Mouse (Mus musculus) stomach, embryonic 16.5 days (tissue): ENCODE data around the gene Gm3159. TPM values are rescaled to one million over a fixed set of nuclear protein-coding genes. Genes with fewer than 3 reads are reported as not detected.
"Not testable (repeated sequence)": the region's sequence is repeated elsewhere in the genome, so short reads cannot be mapped to it uniquely, and the experiment has no call there.

ENCODE experiments used
- ATAC-seq: fragments of 200-750 bp; cut with Nextera tagmentation; 2 replicates; pipeline ENCODE4 v1.8.0; 2017; ENCODE audit warnings: moderate number of reproducible peaks, moderate TSS enrichment; ENCODE audit not compliant: insufficient read depth, low FRiP score
- H3K27ac ChIP-seq: fragments of 300-500 bp; sonication (generic); 2 replicates; pipeline ENCODE4 v1.5.1; 2014; ENCODE audit warnings: low read length
- H3K27me3 ChIP-seq: fragments of 300-500 bp; sonication (generic); 2 replicates; pipeline ENCODE4 v1.6.1; 2014; ENCODE audit warnings: low read length, control low read depth, mixed read lengths; ENCODE audit not compliant: control insufficient read depth, insufficient read depth
- H3K36me3 ChIP-seq: fragments of 300-500 bp; sonication (generic); 2 replicates; pipeline ENCODE4 v1.6.1; 2014; ENCODE audit warnings: low read length; ENCODE audit not compliant: control insufficient read depth, insufficient read depth
- H3K4me1 ChIP-seq: fragments of 300-500 bp; sonication (generic); 2 replicates; pipeline ENCODE4 v1.6.1; 2014; ENCODE audit warnings: low read length, control low read depth, mixed read lengths; ENCODE audit not compliant: control insufficient read depth, insufficient read depth
- H3K4me2 ChIP-seq: fragments of 300-500 bp; sonication (generic); 2 replicates; pipeline ENCODE4 v1.6.1; 2014; ENCODE audit warnings: low read depth, low read length, mixed read lengths
- H3K4me3 ChIP-seq: fragments of 300-500 bp; sonication (generic); replicated peaks from 2 replicates; pipeline ENCODE4 v1.5.1; 2014; ENCODE audit warnings: mild to moderate bottlenecking, low read length
- H3K9ac ChIP-seq: fragments of 300-500 bp; sonication (generic); 2 replicates; pipeline ENCODE4 v1.6.1; 2014; ENCODE audit warnings: low read length
- H3K9me3 ChIP-seq: fragments of 300-500 bp; sonication (generic); replicated peaks from 2 replicates; pipeline ENCODE4 v1.6.1; 2016; ENCODE audit warnings: low read length, control low read depth; ENCODE audit not compliant: control insufficient read depth
- WGBS: fragments of 180-500 bp; shearing (Covaris S2); extraction: QIAGEN DNeasy Blood & Tissue Kit; methylation state at CpG from one replicate; pipeline ENCODE4 v1.1.7; 2014; 5-methylcytosine and 5-hydroxymethylcytosine counted together
- polyA plus RNA-seq: library from polyadenylated mRNA; unstranded; fragments of >200 nt; fragmentation: Nextera tagmentation; extraction: Ambion mirVana; gene quantifications from 2 replicates; pipeline ENCODE4 v1.2.1, GENCODE M21; 2015

Gene Gm3159
- not detected in 2 replicates for polyA plus RNA-seq

GRCm38 (mm10) chr14:4397226-4397625, at the start of gene Gm3159:
Gm3159 (plus strand) TSS chr14:4397526.
- not testable (repeated sequence) for H3K9ac ChIP-seq, H3K4me2 ChIP-seq, H3K9me3 ChIP-seq, H3K4me3 ChIP-seq, H3K4me1 ChIP-seq, H3K27ac ChIP-seq, H3K27me3 ChIP-seq, ATAC-seq, H3K36me3 ChIP-seq
- WGBS = 64% methylated on average over 1 of the region's 3 CpGs

GRCm38 (mm10) chr14:4368991-4369390, 28.3 kb upstream of the Gm3159 start:
- H3K9me3 ChIP-seq, ATAC-seq: not testable (repeated sequence)
- WGBS = 83% methylated on average over 3 of the region's 3 CpGs

GRCm38 (mm10) chr14:4369691-4370090, 27.6 kb upstream of the Gm3159 start:
- not testable (repeated sequence) for H3K4me2 ChIP-seq, H3K9me3 ChIP-seq, H3K36me3 ChIP-seq, ATAC-seq, H3K9ac ChIP-seq, H3K4me3 ChIP-seq, H3K4me1 ChIP-seq, H3K27ac ChIP-seq, H3K27me3 ChIP-seq
- WGBS = 71% methylated on average over 3 of the region's 3 CpGs

More at GRCm38 (mm10) chr14:4368991-4369390, 28.3 kb upstream of the Gm3159 start:
- not testable (repeated sequence) for H3K4me1 ChIP-seq, H3K4me2 ChIP-seq, H3K4me3 ChIP-seq, H3K9ac ChIP-seq, H3K27me3 ChIP-seq, H3K27ac ChIP-seq, H3K36me3 ChIP-seq

- not testable (repeated sequence) for ATAC-seq, H3K9me3 ChIP-seq, H3K4me3 ChIP-seq, H3K36me3 ChIP-seq, H3K27me3 ChIP-seq, H3K9ac ChIP-seq, H3K4me1 ChIP-seq, H3K4me2 ChIP-seq, H3K27ac ChIP-seq
Measured at GRCm38 (mm10) chr14:4377871-4378270, 19.5 kb upstream of the Gm3159 start.

GRCm38 (mm10) chr14:4385606-4386005, 11.7 kb upstream of the Gm3159 start:
- H3K36me3 ChIP-seq, H3K27me3 ChIP-seq, H3K9me3 ChIP-seq, H3K4me3 ChIP-seq, H3K4me2 ChIP-seq, H3K9ac ChIP-seq, H3K27ac ChIP-seq, ATAC-seq, H3K4me1 ChIP-seq: not testable (repeated sequence)

GRCm38 (mm10) chr14:4392841-4393530, 4.3 kb upstream of the Gm3159 start:
- H3K27me3 ChIP-seq, H3K4me2 ChIP-seq, H3K4me1 ChIP-seq, H3K9me3 ChIP-seq, H3K27ac ChIP-seq, H3K36me3 ChIP-seq, H3K4me3 ChIP-seq, ATAC-seq, H3K9ac ChIP-seq: not testable (repeated sequence)
- WGBS = 100% methylated on average over 3 of the region's 6 CpGs

- H3K9ac ChIP-seq, H3K27me3 ChIP-seq, H3K4me2 ChIP-seq, H3K4me3 ChIP-seq, H3K36me3 ChIP-seq, H3K27ac ChIP-seq, H3K9me3 ChIP-seq, H3K4me1 ChIP-seq, ATAC-seq: not testable (repeated sequence)
Measured at GRCm38 (mm10) chr14:4398624-4399023, 1.3 kb downstream of the Gm3159 start.

- H3K4me2 ChIP-seq, H3K36me3 ChIP-seq, ATAC-seq, H3K4me3 ChIP-seq, H3K9me3 ChIP-seq, H3K27me3 ChIP-seq, H3K9ac ChIP-seq, H3K27ac ChIP-seq, H3K4me1 ChIP-seq: not testable (repeated sequence)
- 80% methylated on average over 5 of the region's 5 CpGs for WGBS
Measured at GRCm38 (mm10) chr14:4400115-4400789, 2.9 kb downstream of the Gm3159 start.

GRCm38 (mm10) chr14:4401245-4401644, 3.9 kb downstream of the Gm3159 start:
- 78% methylated on average over 5 of the region's 5 CpGs for WGBS
- not testable (repeated sequence) for H3K27ac ChIP-seq

More at GRCm38 (mm10) chr14:4401245-4401644, 3.9 kb downstream of the Gm3159 start:
- H3K4me1 ChIP-seq, H3K36me3 ChIP-seq, H3K27me3 ChIP-seq, H3K4me2 ChIP-seq, H3K9ac ChIP-seq, H3K9me3 ChIP-seq, ATAC-seq, H3K4me3 ChIP-seq: not testable (repeated sequence)
